Mouse (Mus musculus) granulocyte monocyte progenitor cell, adult 5-6 weeks (primary cell): ENCODE measurements around the gene Pdzd7. TPM values are rescaled to one million over a fixed set of nuclear protein-coding genes. Genes with fewer than 3 reads are reported as not detected.

Source experiments
- ATAC-seq: replicated peaks from 2 replicates; pipeline ENCODE4 v1.8.0; 2016; ENCODE audit warnings: mild to moderate bottlenecking, moderate TSS enrichment, inconsistent platforms; ENCODE audit not compliant: poor library complexity, severe bottlenecking
- total RNA-seq, 2 experiments: library from RNA; stranded (forward) in 1 of 2; stranded (reverse) in 1 of 2; fragments of 200-712, 200-1000 nt in 1 of 2; fragments of >200 nt in 1 of 2; fragmentation: Nextera tagmentation in 1 of 2; gene quantifications; 2 replicates each; pipeline ENCODE4 v1.2.3; 2014 to 2017

Pdzd7 gene
- total RNA-seq, 2 experiments from 2014 or later, result 0.24 TPM; not detected in 1

- peak; percentile 50; the same call in 1 of the 2 replicates for ATAC-seq
These were observed 56.5 kb downstream of the Pdzd7 start, which contains the start of gene Sema4g for GRCm38 (mm10) chr19:44988831-44989566. Sema4g (plus strand) TSS chr19:44989101.

DNA sequence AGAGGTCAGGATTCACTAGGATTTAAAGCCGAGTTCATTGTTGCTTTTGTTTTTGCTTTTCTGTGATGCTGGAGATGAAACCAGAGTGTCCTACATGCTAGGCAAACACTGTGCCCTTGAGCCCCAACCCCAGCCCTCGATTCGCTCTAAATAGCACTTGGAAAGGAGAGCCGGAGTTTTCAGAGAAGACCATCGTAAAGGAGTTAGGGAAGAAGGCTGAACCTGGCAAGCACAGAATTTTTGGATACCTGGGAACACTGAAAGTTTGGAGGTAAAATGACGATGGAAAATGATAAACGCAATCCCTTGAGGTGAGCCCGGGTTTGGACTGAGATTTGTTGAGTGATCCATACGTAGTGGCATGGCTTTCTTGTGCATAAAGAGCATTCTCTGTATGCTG lies 57.2 kb downstream of the Pdzd7 start:
- no peak for ATAC-seq

DNA sequence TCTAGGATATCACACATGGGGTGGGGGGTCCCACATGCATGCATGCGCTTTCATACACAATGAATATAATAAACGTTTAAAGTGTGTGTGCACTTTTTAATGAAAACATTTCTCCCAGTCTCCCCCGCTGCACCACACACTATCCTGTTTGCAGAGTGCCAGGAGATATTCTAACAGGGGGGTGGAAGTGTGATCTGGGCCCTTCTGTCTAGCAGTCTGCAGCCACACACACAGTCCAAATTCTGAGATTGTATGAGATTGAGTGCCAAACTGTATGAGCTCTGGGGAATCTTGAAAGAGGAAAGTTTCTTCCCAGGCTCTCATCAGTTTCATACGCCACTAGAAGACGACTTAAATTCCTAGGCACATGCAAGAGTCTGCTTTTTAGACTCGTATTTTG lies 57.7 kb downstream of the Pdzd7 start:
- ATAC-seq, result no peak

- ATAC-seq, result no peak
These were observed 58.5 kb downstream of the Pdzd7 start for GRCm38 (mm10) chr19:44987004-44987403.

DNA sequence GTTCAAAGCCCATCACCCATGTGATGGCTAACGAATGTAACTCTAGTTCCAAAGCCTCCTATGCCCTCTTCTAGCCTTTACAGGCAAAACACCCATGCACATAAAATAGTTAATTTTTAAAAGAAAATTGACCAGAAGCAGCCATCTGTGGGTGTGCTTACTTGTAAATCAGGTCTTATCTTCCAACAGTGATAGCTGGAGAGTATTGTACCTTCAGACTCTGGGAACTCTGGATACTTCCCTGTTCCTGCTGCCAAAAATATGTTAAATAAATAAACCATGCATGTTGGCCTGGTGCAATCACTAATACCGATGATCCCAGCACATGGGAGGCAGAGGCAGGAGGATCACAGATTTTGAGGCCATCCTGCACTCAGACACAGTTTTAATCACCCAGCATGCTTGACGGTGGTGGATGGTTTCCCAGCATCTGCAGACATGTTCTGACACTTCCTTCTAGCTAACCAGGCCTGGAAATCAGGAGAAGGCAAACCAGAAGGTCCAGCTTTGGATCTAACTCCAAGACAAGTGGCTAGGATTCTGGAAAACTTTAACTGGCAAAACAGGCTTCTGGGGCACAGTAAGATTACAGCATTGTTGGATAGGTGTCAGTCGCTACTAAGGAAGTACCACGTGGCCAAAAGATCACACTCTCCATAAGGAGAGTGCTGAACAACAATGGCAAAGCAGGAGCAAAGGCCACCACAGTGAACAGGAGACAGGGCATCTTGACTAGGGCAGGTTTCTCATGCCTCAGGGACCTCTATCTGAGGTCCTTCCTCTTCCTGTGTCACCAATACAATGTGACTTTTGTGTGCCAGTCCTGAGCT lies 60.1 kb downstream of the Pdzd7 start:
- no peak for ATAC-seq

- no peak for ATAC-seq
These were observed 61.1 kb downstream of the Pdzd7 start for GRCm38 (mm10) chr19:44984420-44984819.

- no peak for ATAC-seq
These were observed 62.2 kb downstream of the Pdzd7 start for GRCm38 (mm10) chr19:44983366-44983765.

DNA sequence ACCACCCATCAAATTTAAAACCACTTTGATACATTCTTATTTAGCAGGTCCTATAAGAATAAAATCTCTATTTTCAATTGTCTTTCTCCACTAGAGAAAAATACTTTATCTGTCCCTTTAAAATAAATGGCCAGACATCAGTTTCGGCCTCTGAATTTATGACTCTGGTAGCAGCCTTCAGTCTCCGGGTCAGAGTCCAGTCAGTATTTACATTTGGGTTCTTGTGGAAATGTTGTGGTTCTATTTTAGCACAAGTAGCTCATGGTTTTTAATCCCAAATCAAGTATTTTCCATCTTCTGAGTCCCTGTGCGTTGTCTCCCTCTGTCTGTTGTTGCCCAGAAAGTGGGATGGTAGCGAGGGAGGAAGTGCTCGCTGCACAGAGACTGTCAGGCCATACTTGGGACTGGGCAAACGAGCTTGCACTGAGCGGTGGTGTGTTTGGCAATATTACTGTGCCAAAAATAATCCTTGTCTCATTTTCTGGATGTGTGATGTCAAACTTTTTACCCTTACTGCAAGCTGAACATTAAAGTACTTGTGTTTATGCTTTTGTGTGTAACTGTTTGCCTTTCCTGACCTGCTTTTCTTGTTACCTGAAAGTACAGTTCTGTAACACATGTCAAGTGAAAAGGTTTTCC lies 62.9 kb downstream of the Pdzd7 start:
- ATAC-seq, result no peak

DNA sequence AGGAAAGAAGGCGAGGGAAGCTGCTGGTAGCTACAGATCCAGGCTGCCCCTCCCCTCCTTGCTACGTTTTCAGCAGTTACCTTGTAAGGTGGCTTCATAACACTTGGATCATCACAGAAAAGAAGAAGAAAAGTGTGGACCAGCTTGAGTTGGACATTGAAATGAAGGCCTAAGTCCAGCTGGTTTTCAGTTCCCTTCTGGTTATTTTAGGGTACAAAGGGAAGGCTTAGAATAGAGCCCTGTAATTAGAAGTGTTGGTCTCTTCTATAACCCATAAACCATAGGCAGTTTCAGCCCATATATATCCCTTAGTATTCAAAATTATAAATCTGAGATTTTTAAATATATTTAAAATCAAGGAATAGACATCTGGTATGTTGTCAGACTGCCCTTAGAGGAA lies 64.7 kb downstream of the Pdzd7 start:
- ATAC-seq, result no peak

DNA sequence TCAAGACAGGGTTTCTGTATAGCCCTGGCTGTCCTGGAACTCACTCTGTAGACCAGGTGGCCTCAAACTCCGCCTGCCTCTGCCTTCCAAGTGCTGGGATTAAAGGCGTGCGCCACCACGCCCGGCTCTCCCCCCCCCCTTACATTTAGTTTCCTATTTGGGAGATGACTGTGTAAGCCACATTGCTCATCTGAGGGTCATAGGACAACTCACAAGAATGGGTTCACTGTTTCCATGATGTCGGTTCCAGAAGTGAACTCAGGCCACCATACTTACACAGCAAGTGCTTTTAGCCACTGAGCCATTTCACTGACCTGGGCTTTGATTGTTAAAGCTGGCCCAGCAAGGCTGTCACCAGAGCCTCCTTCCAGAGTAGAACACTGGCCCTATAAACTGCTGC lies 68.4 kb downstream of the Pdzd7 start:
- no peak for ATAC-seq

Other genes starting within 250 kb of the Pdzd7 start
- gene Slf2, start 114.6 kb downstream of the Pdzd7 start, total RNA-seq (2014; fragmentation: Nextera tagmentation), result 29.5 and 33.0 TPM in 2 replicates
- gene Slf2, start 114.6 kb downstream of the Pdzd7 start, total RNA-seq (2017), result 38.5 and 39.6 TPM in 2 replicates
- gene Sema4g, start 56.6 kb downstream of the Pdzd7 start, total RNA-seq (2014; fragmentation: Nextera tagmentation), result 0.43 TPM in 1 of 2 replicates, not detected in the other
- gene Sema4g, start 56.6 kb downstream of the Pdzd7 start, total RNA-seq (2017), result not detected in 2 replicates
- 27.9 and 30.2 TPM in 2 replicates for gene Twnk, start 40.1 kb downstream of the Pdzd7 start, total RNA-seq (2014; fragmentation: Nextera tagmentation)
- 20.1 and 23.0 TPM in 2 replicates for gene Twnk, start 40.1 kb downstream of the Pdzd7 start, total RNA-seq (2017)
- gene Mrpl43, start 39.3 kb downstream of the Pdzd7 start, total RNA-seq (2014; fragmentation: Nextera tagmentation), result 41.8 and 53.7 TPM in 2 replicates
- 35.5 and 37.9 TPM in 2 replicates for gene Mrpl43, start 39.3 kb downstream of the Pdzd7 start, total RNA-seq (2017)
- gene Lzts2, start 31.3 kb downstream of the Pdzd7 start, total RNA-seq (2014; fragmentation: Nextera tagmentation), result 4.9 and 7.9 TPM in 2 replicates
- 6.9 and 9.9 TPM in 2 replicates for gene Lzts2, start 31.3 kb downstream of the Pdzd7 start, total RNA-seq (2017)
- 10.5 and 21.1 TPM in 2 replicates for gene Sfxn3, start 1.8 kb upstream of the Pdzd7 start, total RNA-seq (2014; fragmentation: Nextera tagmentation)
- gene Sfxn3, start 1.8 kb upstream of the Pdzd7 start, total RNA-seq (2017), result 3.7 and 5.3 TPM in 2 replicates
- not detected in 2 replicates for gene Kazald1, start 29.5 kb upstream of the Pdzd7 start, total RNA-seq (2014; fragmentation: Nextera tagmentation)
- gene Kazald1, start 29.5 kb upstream of the Pdzd7 start, total RNA-seq (2017), result 0.69 TPM in 1 of 2 replicates, not detected in the other
- gene Tlx1, start 105.0 kb upstream of the Pdzd7 start, total RNA-seq (2014; fragmentation: Nextera tagmentation), result not detected in 2 replicates
- gene Tlx1, start 105.0 kb upstream of the Pdzd7 start, total RNA-seq (2017), result not detected in 2 replicates
- not detected in 2 replicates for gene Lbx1, start 190.1 kb upstream of the Pdzd7 start, total RNA-seq (2014; fragmentation: Nextera tagmentation)
- not detected in 2 replicates for gene Lbx1, start 190.1 kb upstream of the Pdzd7 start, total RNA-seq (2017)